Mouse (Mus musculus) left cerebral cortex, adult 2 months (tissue): ENCODE results near the gene Angptl2. TPM values are rescaled to one million over a fixed set of nuclear protein-coding genes. Genes with fewer than 3 reads are reported as not detected.
"Not testable (repeated sequence)": the region's sequence is repeated elsewhere in the genome, so short reads cannot be mapped to it uniquely, and the experiment has no call there.

Source experiments
- DNase-seq, 2 experiments: peaks; one replicate each; pipeline ENCODE4 v3.0.0; 2021 to 2022; ENCODE audit warnings: low spot score in 2 of 2, mixed read lengths in 1 of 2; ENCODE audit errors: extremely low spot score in 1 of 2
- H3K27ac ChIP-seq: fragments of 200-600 bp; 2 replicates; pipeline ENCODE4 v1.8.1; 2022
- H3K4me3 ChIP-seq: fragments of 200-600 bp; 2 replicates; pipeline ENCODE4 v1.8.1; 2022
- CTCF ChIP-seq: fragments of 200-600 bp; IDR thresholded peaks from 2 replicates; pipeline ENCODE4 v1.8.1; 2022; ENCODE audit warnings: antibody characterized with exemption, mild to moderate bottlenecking, moderate library complexity
- intact Hi-C: fragments of 180-260 bp; cut with DNase I; formaldehyde crosslinking; loops from one replicate; pipeline ENCODE4 v1.15.1; 2025
- total RNA-seq, 2 experiments: library from RNA; stranded (reverse); gene quantifications; 2 replicates each; pipeline ENCODE4 v1.2.3; 2021

Gene Angptl2
- total RNA-seq, 2 experiments from 2014 or later: 2.1 to 2.9 TPM

DNA sequence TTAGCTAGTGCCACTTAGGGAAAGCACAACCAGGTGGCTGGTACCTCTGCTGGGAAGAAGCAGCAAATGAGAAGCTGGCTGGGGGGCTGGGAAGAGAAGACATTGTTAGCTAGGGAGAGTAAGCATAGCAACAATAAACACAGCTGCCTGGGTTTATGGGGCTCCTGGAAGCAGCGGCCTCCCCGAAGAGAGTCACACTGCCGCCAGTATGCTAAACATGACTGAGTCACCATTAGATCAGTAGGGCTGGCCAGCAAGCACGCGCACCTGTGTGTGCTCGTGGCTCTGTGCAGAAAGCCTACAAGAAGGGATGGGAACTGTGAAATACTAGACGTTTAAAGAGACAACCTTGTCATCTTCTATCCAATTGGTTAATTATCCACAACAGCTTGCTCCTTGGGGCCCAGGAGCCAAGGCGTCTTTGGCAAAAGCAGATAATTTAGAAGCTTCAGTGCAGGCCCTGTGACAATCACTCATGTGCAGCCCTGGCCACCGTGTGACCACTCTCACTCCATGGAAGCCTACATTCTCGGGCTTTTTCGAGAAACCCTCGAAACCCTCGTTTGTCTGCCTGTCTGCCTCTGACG, 9.8 kb upstream of the Angptl2 start:
- TF ChIP-seq CTCF: no peak
- DNase-seq: peak in 1 of 2 experiments; percentile 40
- H3K27ac ChIP-seq: peak overlapping the region; percentile 4; the same call in 1 of the 2 replicates
- intact Hi-C loops: no loop called here
- H3K4me3 ChIP-seq: no peak overlapping the region

DNA sequence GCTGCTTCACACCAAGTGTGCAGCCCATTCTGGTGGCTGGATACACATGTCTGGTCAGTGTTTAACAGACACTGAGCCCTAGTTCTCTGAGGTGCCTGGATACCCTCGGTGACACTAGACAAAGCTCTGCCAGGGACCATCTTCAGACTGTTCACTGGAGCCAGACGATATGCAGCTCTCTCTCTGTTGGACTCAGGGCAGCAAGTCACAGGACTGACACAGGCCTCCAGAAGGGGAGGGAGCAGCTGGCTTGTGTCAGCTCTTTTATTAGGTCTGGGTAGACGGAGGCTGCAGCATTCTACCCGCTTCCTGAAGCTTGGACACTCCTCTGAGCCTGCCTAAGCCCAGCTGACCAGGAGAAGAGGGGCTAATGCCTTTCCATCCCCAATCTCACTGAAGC, 8.8 kb upstream of the Angptl2 start:
- Histone ChIP-seq H3K4me3 (no peak overlapping the region), H3K27ac (no peak overlapping the region)
- intact Hi-C loops: no loop called here
- TF ChIP-seq CTCF: no peak
- no peak for DNase-seq

DNA sequence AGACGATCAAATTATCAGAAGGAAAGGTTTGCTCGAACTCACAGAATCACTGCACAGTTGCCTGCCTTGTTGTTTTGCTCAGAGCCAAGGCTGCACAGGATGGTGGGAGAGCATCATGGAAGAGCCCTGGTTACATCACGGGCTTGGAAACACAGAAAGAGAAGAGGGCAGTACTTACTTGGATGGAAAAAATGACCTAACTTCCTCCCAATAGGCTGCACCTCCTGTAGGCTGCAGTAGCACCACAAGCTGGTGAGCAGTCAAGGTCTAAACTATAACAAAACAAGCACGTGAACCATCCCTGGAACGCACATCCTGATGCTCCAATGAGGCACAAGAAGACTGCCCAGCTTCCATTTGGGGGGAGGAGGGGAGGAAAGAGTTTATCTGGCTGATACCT, 7.7 kb upstream of the Angptl2 start:
- intact Hi-C loops: no loop called here
- TF ChIP-seq CTCF: no peak
- H3K27ac ChIP-seq: no peak overlapping the region
- no peak for DNase-seq
- H3K4me3 ChIP-seq: no peak overlapping the region

- Histone ChIP-seq H3K27ac (no peak overlapping the region), H3K4me3 (no peak overlapping the region)
- DNase-seq: no peak
- intact Hi-C loops: no loop called here
- TF ChIP-seq CTCF: no peak
These were observed 5.0 kb upstream of the Angptl2 start for GRCm38 (mm10) chr2:33210841-33211240.

- H3K4me3 ChIP-seq, intact Hi-C loops, H3K27ac ChIP-seq, DNase-seq: not testable (repeated sequence)
These were observed 4.6 kb upstream of the Angptl2 start for GRCm38 (mm10) chr2:33211263-33211662.

DNA sequence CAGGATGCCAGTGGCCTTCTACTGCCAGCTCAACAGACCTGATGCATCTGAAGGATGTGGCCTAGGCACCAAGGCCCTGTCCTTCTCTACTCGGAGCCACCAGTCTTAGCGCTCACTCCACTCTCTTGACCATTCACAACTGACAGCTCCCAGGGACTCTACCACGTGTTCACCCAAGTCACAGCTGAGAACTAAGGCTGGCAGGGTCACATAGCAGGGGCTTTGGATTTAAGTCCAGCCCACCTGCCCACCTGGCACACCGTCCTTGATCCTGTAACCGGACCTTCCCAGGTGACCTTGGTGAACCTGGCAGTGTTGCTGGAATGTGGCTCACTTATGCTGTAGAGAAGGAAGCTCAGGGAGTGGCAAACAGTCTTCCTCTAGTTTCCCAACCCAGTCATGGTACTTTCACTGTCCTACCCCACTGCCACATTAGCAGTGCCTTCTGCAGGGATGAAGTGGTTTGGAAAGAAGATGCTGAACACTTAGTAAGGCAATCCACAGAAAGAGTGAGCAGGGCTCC, 631 bp upstream of the Angptl2 start:
- no peak for DNase-seq
- TF ChIP-seq CTCF: no peak
- H3K4me3 ChIP-seq: no peak overlapping the region
- intact Hi-C loops: loop anchor here (5.0 kb wide), 1 partner anchor 102 kb away; no protein-coding TSS in a partner anchor
- H3K27ac ChIP-seq: peak overlapping the region; percentile 7; the same call in 1 of the 2 replicates

GRCm38 (mm10) chr2:33216645-33217424, 966 bp downstream of the Angptl2 start:
- TF ChIP-seq CTCF: no peak
- intact Hi-C loops: loop anchor here (5.0 kb wide), 1 partner anchor 100 kb away; no protein-coding TSS in a partner anchor
- no peak overlapping the region; the same call in 1 of the 2 replicates for H3K27ac ChIP-seq

GRCm38 (mm10) chr2:33217425-33217794, 1.5 kb downstream of the Angptl2 start:
- Histone ChIP-seq H3K27ac (no peak overlapping the region), H3K4me3 (no peak overlapping the region)
- intact Hi-C loops: loop anchor here (5.0 kb wide), 1 partner anchor 100 kb away; no protein-coding TSS in a partner anchor
- no peak for TF ChIP-seq CTCF
- no peak for DNase-seq

More at GRCm38 (mm10) chr2:33216645-33217424, 966 bp downstream of the Angptl2 start:
- H3K4me3 ChIP-seq: no peak overlapping the region; the same call in 1 of the 2 replicates
- DNase-seq: no peak

DNA sequence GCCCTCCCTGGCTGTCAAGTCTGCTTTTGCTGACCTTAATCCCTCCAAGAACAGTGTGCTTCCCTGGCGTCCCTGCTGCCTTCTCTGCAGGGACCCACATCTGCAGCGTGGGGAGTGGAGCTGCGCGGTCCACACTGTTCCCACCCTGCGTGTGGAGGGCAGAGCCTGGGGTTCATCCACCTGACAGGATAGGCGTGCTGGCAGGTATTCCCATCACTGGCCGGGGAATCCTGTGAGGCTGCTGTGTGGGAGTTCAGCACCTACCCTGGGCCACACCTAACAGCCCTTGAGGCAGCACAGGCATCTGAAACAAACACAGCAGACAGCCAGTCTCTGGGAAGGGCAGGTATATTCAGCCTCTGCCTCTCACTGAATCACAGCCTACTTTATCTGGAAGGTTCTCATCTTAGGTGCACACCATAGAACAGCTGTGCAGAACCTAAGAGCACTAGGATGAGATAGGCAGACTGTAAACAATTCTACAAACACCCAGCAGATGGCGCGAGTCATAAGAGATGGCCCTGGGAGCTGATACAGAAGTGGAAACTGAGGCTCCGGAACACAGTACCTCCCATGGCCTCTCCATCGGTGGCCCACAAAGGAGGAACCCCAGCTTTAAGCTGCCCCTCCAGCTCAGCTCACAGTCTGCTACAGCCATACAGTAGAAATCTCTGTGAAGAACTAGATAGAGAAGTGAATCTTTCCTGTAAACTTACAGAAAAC, 3.2 kb downstream of the Angptl2 start:
- DNase-seq: peak in 1 of 2 experiments; percentile 57
- intact Hi-C loops: loop anchor here (1.0 to 5.0 kb wide), 2 partner anchors 98 to 130 kb away; no protein-coding TSS in a partner anchor
- TF ChIP-seq CTCF: peak; percentile 62
- no peak overlapping the region for H3K4me3 ChIP-seq
- H3K27ac ChIP-seq: peak overlapping the region; percentile 89; the same call in 1 of the 2 replicates

DNA sequence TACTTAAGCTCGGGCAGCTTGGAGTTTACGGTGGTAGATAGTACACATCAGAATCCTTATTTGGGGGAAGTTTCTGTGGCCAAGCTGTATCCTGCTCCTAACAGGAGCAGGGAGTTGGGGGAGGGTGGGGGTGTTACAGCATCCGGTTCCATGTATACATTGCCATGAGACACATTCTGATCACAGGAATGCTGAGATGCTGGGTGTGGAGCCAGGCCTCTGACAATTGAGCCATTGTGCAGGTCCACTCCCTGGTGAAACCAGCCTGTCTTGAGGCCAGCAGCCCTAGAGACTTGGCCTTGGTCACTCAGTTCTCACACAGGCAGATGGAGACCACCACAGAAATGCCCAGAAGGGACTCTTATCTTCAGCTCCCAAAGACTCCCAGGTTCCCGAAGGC, 3.8 kb downstream of the Angptl2 start:
- DNase-seq: no peak
- no peak overlapping the region for H3K4me3 ChIP-seq
- H3K27ac ChIP-seq: peak overlapping the region; percentile 89
- intact Hi-C loops: loop anchor here (1.0 to 5.0 kb wide), 2 partner anchors 98 to 130 kb away; no protein-coding TSS in a partner anchor
- TF ChIP-seq CTCF: no peak

GRCm38 (mm10) chr2:33220246-33220645, 4.4 kb downstream of the Angptl2 start:
- no peak for TF ChIP-seq CTCF
- peak in 1 of 2 experiments; percentile 34 for DNase-seq
- H3K4me3 ChIP-seq: no peak overlapping the region
- H3K27ac ChIP-seq: peak overlapping the region; percentile 89
- intact Hi-C loops: no loop called here
